Mouse (Mus musculus): ENCODE data around the gene Pnldc1. TPM values are rescaled to one million over a fixed set of nuclear protein-coding genes. Genes with fewer than 3 reads are reported as not detected.

Pnldc1 gene
- polyA plus RNA-seq, 1 experiment from 2014 or later, result 1.1 TPM

DNA sequence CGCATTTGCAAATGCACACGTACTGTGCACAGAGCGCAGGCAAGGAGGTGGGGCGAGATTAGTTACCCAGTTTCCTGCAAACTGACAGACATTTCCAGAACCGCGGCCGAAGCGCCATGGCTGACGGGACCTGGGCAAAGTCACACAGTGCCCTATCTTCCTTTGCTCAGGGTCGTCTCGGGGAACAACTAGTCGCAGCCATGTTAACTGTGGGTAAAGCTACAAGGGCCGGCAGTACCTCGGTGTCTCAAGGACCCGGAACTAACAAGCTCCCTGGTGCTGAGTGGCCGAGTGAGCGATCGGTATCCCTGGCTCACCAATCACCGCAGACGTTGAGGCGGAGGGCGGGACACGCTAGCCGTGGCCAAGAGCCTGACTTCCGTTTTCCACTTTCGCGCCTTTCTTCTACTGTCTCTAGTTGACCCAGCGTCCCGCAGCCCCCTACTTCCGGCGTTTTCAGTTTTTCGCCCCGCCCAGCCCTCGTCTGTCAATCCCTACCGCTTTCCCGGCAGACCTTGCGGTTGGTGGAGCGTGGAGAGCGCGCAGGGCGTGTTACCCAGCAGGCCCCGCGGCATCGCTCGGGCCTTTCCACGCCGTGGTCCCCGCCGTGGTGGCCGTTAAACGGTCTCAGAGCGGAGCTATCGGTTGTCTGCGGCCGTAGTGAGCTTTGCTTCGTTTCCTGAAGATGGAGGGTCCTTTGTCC, 6.0 kb upstream of the Pnldc1 start, which contains the start of gene Mrpl18:
Gene Mrpl18, minus strand, starts transcription at position 465 of the 703 bp plus-strand sequence.
- H3K36me3 ChIP-seq (ENCODE audit: control insufficient read depth, insufficient read depth, low read length), result peaks cover 20% of the 10 kb centered on the region; the same call in 1 of the 2 replicates
- peak; percentile 99 for ATAC-seq (ENCODE audit: low FRiP score)

GRCm38 (mm10) chr17:12915488-12915880, 5.5 kb upstream of the Pnldc1 start, which contains the start of gene Tcp1:
TSS of gene Tcp1 (plus strand) at chr17:12915701.
- Histone ChIP-seq H3K36me3 (ENCODE audit: control insufficient read depth, insufficient read depth, low read length) (peaks cover 20% of the 10 kb centered on the region; the same call in 1 of the 2 replicates), H3K27me3 (ENCODE audit: control insufficient read depth, insufficient read depth, low read length) (no peaks in the 10 kb centered on the region), H3K9me3 (ENCODE audit: control insufficient read depth, low read length) (no peaks in the 10 kb centered on the region), H3K27ac (ENCODE audit: low read depth, low read length) (peak within 1 kb of the TSS; percentile 82), H3K4me2 (peak within 1 kb of the TSS; percentile 80), H3K4me3 (ENCODE audit: low read depth, low read length) (peak within 1 kb of the TSS; percentile 92), H3K4me1 (ENCODE audit: control insufficient read depth, insufficient read depth, low read length) (peaks cover 7% of the 10 kb centered on the region; the same call in 1 of the 2 replicates), H3K9ac (ENCODE audit: low read length) (peak within 1 kb of the TSS; percentile 97)
- WGBS, result 1% methylated on average over 18 of the region's 18 CpGs
- DNase-seq (ENCODE audit: low spot score, missing footprints) (no peak), ATAC-seq (ENCODE audit: low FRiP score) (peak; percentile 6; the same call in 1 of the 2 replicates)

More for the DNA sequence above, 6.0 kb upstream of the Pnldc1 start, which contains the start of gene Mrpl18:
- no peaks in the 10 kb centered on the region for H3K9me3 ChIP-seq (ENCODE audit: control insufficient read depth, low read length)
- DNase-seq (ENCODE audit: low spot score, missing footprints), result peak; percentile 100
- peaks cover 7% of the 10 kb centered on the region; the same call in 1 of the 2 replicates for H3K4me1 ChIP-seq (ENCODE audit: control insufficient read depth, insufficient read depth, low read length)
- peak within 1 kb of the TSS; percentile 80 for H3K4me2 ChIP-seq
- H3K27me3 ChIP-seq (ENCODE audit: control insufficient read depth, insufficient read depth, low read length), result no peaks in the 10 kb centered on the region
- WGBS, result under 1% methylated on average over 56 of the region's 56 CpGs
- H3K27ac ChIP-seq (ENCODE audit: low read depth, low read length), result peak within 1 kb of the TSS; percentile 82
- H3K4me3 ChIP-seq (ENCODE audit: low read depth, low read length), result peak within 1 kb of the TSS; percentile 92
- H3K9ac ChIP-seq (ENCODE audit: low read length), result peak within 1 kb of the TSS; percentile 97

GRCm38 (mm10) chr17:12910391-12910790, 361 bp upstream of the Pnldc1 start:
- no peak overlapping the region for H3K4me3 ChIP-seq (ENCODE audit: low read depth, low read length)
- H3K36me3 ChIP-seq (ENCODE audit: control insufficient read depth, insufficient read depth, low read length), result peaks cover 14% of the 10 kb centered on the region; the same call in 1 of the 2 replicates
- no peak overlapping the region for H3K4me2 ChIP-seq
- DNase-seq (ENCODE audit: low spot score, missing footprints) (peak; percentile 31), ATAC-seq (ENCODE audit: low FRiP score) (no peak)
- H3K27me3 ChIP-seq (ENCODE audit: control insufficient read depth, insufficient read depth, low read length), result no peaks in the 10 kb centered on the region
- H3K9ac ChIP-seq (ENCODE audit: low read length), result no peak overlapping the region
- no peak overlapping the region for H3K27ac ChIP-seq (ENCODE audit: low read depth, low read length)
- peaks cover 4% of the 10 kb centered on the region; the same call in 1 of the 2 replicates for H3K4me1 ChIP-seq (ENCODE audit: control insufficient read depth, insufficient read depth, low read length)
- H3K9me3 ChIP-seq (ENCODE audit: control insufficient read depth, low read length), result no peaks in the 10 kb centered on the region
- 86% methylated on average over 8 of the region's 8 CpGs for WGBS

DNA sequence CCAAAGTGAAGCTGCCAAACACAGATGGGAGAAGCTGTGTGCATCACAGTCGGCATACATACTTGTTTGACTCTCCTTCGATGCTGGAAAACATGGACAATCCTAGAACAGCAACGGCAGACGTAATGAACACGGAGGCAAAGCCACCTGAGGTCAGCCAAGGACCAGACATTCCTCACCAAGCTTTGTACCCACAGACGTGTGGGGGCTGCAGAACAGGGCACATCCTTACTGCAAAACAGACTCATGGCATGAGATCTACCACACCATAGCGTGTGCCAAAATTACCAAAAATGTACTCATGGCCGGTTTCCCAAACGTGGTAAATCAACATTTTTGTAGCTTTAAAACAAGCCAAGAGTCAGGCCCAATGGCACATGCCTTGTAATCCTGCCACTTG, 3.6 kb downstream of the Pnldc1 start:
- ATAC-seq (ENCODE audit: low FRiP score) (no peak), DNase-seq (ENCODE audit: low spot score, missing footprints) (peak; percentile 54)
- H3K4me2 ChIP-seq, result no peak overlapping the region
- H3K9me3 ChIP-seq (ENCODE audit: control insufficient read depth, low read length), result no peaks in the 10 kb centered on the region
- WGBS, result 91% methylated on average over 9 of the region's 9 CpGs
- H3K36me3 ChIP-seq (ENCODE audit: control insufficient read depth, insufficient read depth, low read length), result no peaks in the 10 kb centered on the region; the same call in none of the 2 replicates
- no peak overlapping the region for H3K9ac ChIP-seq (ENCODE audit: low read length)
- H3K4me1 ChIP-seq (ENCODE audit: control insufficient read depth, insufficient read depth, low read length), result peaks cover 8% of the 10 kb centered on the region
- no peak overlapping the region for H3K27ac ChIP-seq (ENCODE audit: low read depth, low read length)
- no peaks in the 10 kb centered on the region for H3K27me3 ChIP-seq (ENCODE audit: control insufficient read depth, insufficient read depth, low read length)
- H3K4me3 ChIP-seq (ENCODE audit: low read depth, low read length), result no peak overlapping the region

- Histone ChIP-seq H3K4me1 (ENCODE audit: control insufficient read depth, insufficient read depth, low read length) (peaks cover 8% of the 10 kb centered on the region), H3K4me2 (no peak overlapping the region), H3K4me3 (ENCODE audit: low read depth, low read length) (no peak overlapping the region), H3K36me3 (ENCODE audit: control insufficient read depth, insufficient read depth, low read length) (no peaks in the 10 kb centered on the region; the same call in 1 of the 2 replicates), H3K27ac (ENCODE audit: low read depth, low read length) (no peak overlapping the region), H3K9ac (ENCODE audit: low read length) (no peak overlapping the region), H3K9me3 (ENCODE audit: control insufficient read depth, low read length) (no peaks in the 10 kb centered on the region), H3K27me3 (ENCODE audit: control insufficient read depth, insufficient read depth, low read length) (no peaks in the 10 kb centered on the region)
- DNase-seq (ENCODE audit: low spot score, missing footprints), result no peak
- WGBS, result 90% methylated on average over 4 of the region's 4 CpGs
- no peak for ATAC-seq (ENCODE audit: low FRiP score)
Observed at GRCm38 (mm10) chr17:12905810-12906209, 4.2 kb downstream of the Pnldc1 start.

GRCm38 (mm10) chr17:12904349-12904748, 5.7 kb downstream of the Pnldc1 start:
- Histone ChIP-seq H3K9ac (ENCODE audit: low read length) (no peak overlapping the region), H3K9me3 (ENCODE audit: control insufficient read depth, low read length) (no peaks in the 10 kb centered on the region), H3K4me3 (ENCODE audit: low read depth, low read length) (no peak overlapping the region), H3K4me1 (ENCODE audit: control insufficient read depth, insufficient read depth, low read length) (peaks cover 8% of the 10 kb centered on the region), H3K27ac (ENCODE audit: low read depth, low read length) (no peak overlapping the region), H3K27me3 (ENCODE audit: control insufficient read depth, insufficient read depth, low read length) (no peaks in the 10 kb centered on the region), H3K4me2 (no peak overlapping the region), H3K36me3 (ENCODE audit: control insufficient read depth, insufficient read depth, low read length) (no peaks in the 10 kb centered on the region; the same call in none of the 2 replicates)
- no peak for ATAC-seq (ENCODE audit: low FRiP score)
- DNase-seq (ENCODE audit: low spot score, missing footprints), result no peak
- WGBS, result 56% methylated on average over 1 of the region's 1 CpGs

DNA sequence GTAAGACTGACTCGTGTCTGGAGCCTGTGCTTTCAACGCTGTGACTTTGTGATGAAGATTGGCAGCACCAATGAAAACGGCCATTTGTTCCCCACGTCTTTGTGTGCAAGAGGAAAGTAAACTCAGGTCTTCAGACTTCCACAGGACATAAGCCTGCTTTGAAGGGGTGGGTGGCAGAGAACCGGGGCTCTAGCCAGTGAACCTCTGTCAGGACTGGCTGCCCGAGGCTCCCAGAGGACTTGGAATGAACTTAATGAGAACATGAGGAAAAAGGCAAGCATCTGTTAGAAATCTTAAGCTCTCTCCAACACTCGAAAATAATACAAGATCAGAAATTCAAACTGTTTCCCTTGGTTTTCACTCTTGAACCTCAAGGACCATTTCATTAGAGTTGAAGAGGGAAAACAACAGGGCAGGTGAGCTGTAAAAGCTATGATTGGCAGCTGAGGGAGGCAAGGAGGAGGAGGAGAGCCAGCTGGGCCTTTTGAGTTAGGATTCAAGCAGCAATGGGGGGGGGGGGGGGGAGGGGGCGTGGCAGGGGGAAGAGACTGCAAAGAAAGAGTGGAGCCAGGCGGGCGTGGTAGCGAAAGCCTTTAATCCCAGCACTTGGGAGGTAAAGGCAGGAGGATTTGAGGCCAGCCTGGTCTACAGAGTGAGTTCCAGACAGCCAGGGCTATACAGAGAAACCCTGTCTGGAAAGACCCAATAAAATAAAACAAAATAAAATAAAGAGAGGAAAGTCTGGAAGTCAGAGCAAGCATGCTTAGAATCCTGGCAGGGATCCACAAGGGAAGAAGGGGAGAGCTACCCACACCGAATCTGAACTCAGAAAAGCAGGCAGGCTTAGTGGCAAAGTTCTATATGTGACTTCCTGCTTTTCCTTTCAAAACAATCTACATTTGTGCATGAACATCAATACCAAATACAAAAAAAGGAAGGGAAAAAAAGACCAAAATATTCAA, 6.4 kb downstream of the Pnldc1 start:
- peak; percentile 64; the same call in 1 of the 2 replicates for ATAC-seq (ENCODE audit: low FRiP score)
- Histone ChIP-seq H3K4me1 (ENCODE audit: control insufficient read depth, insufficient read depth, low read length) (peaks cover 8% of the 10 kb centered on the region), H3K36me3 (ENCODE audit: control insufficient read depth, insufficient read depth, low read length) (no peaks in the 10 kb centered on the region; the same call in none of the 2 replicates), H3K27me3 (ENCODE audit: control insufficient read depth, insufficient read depth, low read length) (no peaks in the 10 kb centered on the region), H3K4me3 (ENCODE audit: low read depth, low read length) (no peak overlapping the region), H3K9me3 (ENCODE audit: control insufficient read depth, low read length) (no peaks in the 10 kb centered on the region), H3K4me2 (no peak overlapping the region), H3K27ac (ENCODE audit: low read depth, low read length) (peak overlapping the region; percentile 10), H3K9ac (ENCODE audit: low read length) (peak overlapping the region; percentile 3; the same call in 1 of the 2 replicates)
- DNase-seq (ENCODE audit: low spot score, missing footprints), result peak; percentile 87
- 18% methylated on average over 11 of the region's 12 CpGs for WGBS

DNA sequence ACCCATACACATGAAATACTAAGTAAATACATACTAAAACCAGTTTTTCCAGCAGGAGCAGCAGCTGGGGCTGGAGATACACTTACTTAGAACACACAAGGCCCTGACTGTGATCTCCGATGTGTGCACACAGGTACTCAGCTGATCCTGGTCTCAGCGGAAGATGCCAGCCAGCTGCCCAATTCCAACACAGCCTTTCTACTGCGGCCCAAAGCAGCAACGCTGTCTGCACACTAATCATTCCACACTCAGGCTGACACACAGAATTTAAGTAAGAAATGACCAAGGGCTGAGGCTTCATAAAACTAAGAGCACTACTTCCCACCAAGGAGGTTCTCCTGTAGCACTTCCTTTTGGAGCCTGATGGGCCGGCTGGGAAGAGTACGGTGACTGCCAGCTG, 7.7 kb downstream of the Pnldc1 start:
- WGBS, result 96% methylated on average over 6 of the region's 6 CpGs
- no peak overlapping the region for H3K4me2 ChIP-seq
- DNase-seq (ENCODE audit: low spot score, missing footprints), result peak; percentile 69
- H3K4me1 ChIP-seq (ENCODE audit: control insufficient read depth, insufficient read depth, low read length), result peaks cover 8% of the 10 kb centered on the region
- H3K9ac ChIP-seq (ENCODE audit: low read length), result no peak overlapping the region
- no peaks in the 10 kb centered on the region; the same call in none of the 2 replicates for H3K36me3 ChIP-seq (ENCODE audit: control insufficient read depth, insufficient read depth, low read length)
- no peaks in the 10 kb centered on the region for H3K9me3 ChIP-seq (ENCODE audit: control insufficient read depth, low read length)
- H3K27me3 ChIP-seq (ENCODE audit: control insufficient read depth, insufficient read depth, low read length), result no peaks in the 10 kb centered on the region
- no peak overlapping the region for H3K4me3 ChIP-seq (ENCODE audit: low read depth, low read length)
- no peak for ATAC-seq (ENCODE audit: low FRiP score)
- H3K27ac ChIP-seq (ENCODE audit: low read depth, low read length), result no peak overlapping the region

Measured in midbrain, embryonic 11.5 days (tissue).